Mouse (Mus musculus) gastrocnemius, postnatal 14 days (tissue): ENCODE measurements around the gene Vangl1. TPM values are rescaled to one million over a fixed set of nuclear protein-coding genes. Genes with fewer than 3 reads are reported as not detected.

ENCODE experiments used
- DNase-seq: peaks from one replicate; pipeline ENCODE4 v3.0.0; 2021; ENCODE audit warnings: mixed read lengths
- intact Hi-C: fragments of 180-260 bp; cut with DNase I; formaldehyde crosslinking; loops from one replicate; pipeline ENCODE4 v1.15.1; 2025; ENCODE audit warnings: low total_unique reads
- total RNA-seq, 2 experiments: library from RNA; stranded (reverse); gene quantifications; 2 replicates each; pipeline ENCODE4 v1.2.3; 2021

Gene Vangl1
- total RNA-seq, 2 experiments from 2014 or later, result 8.8 to 10.6 TPM

DNA sequence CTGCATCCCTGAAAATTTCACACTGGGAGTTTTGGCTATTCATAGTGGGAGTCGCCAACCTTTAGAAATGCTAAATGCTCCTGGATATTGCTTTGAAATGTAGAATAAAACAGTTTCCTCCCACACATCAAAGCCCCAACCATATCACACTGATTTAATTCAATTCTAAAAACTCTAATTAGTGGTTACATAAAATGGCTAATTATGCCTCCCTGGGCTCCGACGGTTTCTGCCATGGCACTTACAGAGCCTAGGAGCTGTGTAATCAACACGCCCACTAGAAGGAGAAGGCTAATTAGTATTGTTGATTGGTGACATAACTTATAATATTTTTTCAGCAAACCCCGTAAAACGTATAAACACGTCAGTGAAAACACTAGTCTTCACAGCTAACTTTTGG lies 1.4 kb downstream of the Vangl1 start:
- intact Hi-C loops, result no loop called here
- DNase-seq, result no peak

DNA sequence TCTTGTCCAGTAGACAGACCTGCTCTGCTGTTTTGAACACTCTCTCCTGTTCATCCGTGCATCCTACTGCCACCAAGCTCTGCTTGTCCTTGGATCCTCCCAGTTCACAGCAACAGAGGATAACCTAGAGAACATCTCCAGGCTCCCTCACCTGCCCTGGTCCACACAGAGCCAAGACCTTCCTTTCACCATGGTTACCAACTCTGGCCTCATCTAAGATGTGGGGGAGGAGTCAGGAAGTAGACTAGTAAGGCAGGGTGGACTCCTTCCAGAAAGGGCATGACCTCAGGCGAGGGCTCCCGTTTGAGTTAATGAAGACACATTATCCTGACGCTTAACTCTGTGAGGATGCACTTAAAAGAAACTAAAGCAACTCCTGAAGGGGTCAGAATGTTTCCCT lies 4.5 kb downstream of the Vangl1 start:
- intact Hi-C loops, result no loop called here
- no peak for DNase-seq

DNA sequence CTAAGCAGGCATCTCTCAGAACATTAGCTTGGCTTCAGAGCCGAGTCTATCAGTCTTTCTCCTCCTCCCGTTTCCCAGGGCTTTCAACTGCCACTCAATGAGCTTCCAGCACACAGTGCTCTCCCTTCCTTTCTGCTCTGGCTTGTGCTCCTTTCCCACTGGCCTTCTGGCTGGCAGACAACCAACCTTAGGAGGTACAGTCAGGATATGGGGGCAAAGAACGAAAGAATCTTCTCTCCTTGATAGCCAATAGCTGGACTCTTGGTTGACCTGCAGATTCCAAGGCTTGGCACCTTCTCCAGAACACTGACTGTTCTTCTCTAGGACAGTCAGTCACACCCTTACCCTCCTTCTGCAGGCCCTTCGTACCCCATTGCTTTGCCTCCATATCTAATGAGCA lies 5.3 kb downstream of the Vangl1 start:
- no peak for DNase-seq
- intact Hi-C loops, result no loop called here

DNA sequence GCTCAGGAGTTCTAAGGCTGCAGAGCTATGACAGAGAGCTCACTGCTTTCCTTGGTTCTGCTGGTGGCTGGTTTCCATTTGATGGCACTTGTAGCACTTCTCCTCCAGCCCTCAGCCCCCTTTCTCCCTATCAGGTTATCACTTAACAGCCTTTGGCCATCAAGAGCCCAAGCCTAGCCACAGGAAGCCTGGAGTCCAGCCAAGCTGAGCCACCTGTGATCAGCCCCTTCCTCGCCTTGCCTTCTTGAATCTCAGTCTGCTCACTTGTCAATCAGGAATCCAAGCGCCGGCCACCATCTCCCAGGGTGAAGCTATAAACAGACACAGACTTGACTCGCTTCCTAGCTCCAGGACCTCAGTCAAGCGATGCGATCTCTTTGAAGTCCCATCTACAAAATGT lies 6.0 kb downstream of the Vangl1 start:
- intact Hi-C loops, result no loop called here
- no peak for DNase-seq

DNA sequence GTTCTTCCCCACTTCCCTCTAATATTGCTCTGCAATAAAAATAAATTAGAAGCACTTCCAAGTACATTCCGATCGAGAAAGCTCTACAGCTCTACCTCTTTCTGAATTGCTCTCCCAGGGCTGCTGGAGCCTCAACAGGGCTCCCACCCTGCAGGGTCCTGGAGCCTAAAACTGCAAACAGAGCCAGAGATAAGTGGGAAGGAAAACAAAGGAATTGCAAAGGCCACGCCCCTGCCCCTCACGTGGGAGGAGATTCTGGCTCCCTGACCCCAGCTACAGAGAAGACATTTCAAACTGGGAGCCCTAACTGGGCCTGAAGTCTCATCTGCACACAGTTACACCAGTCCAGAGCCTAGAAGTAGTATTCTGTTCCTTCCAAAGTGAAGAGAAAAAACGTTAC lies 6.7 kb downstream of the Vangl1 start:
- intact Hi-C loops, result no loop called here
- no peak for DNase-seq

DNA sequence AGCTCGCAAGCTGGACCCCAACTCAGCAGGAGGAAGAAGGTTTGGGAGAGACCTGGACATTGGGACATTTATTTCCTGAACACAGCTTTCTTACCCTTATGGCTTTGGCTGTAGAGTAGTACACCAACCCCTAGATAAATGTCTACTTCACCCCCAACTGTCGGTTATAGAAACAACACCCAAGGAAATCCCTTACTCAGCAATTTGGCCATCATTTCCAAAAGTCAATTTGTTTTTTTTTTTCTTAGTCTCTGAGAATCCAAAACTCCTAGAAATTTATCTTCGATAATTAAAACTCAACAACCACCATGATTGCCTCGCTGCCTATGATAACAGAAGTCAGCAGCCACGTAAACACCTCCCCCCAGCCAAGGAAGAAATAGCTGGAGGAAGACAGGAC lies 7.3 kb downstream of the Vangl1 start:
- intact Hi-C loops, result no loop called here
- DNase-seq, result no peak

DNA sequence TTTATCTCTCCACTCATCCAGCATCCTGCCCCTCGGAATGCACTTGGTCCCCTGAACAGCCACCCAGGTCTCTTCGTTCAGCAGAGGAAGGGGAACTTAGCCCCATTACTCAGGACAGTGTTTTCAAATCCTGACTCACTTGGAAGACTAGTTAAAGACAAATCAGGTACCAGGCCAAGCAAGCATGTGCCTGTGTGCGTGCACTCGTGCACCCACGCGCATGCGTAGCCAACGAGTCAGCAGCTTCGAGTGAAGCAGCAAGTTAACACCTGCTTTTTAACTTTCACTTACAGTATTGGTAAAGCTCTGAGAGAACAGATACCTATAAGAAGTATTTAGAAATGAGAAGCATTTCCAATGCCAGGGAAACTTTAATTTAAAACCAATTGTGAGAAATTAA lies 8.3 kb downstream of the Vangl1 start:
- intact Hi-C loops, result no loop called here
- DNase-seq, result no peak

DNA sequence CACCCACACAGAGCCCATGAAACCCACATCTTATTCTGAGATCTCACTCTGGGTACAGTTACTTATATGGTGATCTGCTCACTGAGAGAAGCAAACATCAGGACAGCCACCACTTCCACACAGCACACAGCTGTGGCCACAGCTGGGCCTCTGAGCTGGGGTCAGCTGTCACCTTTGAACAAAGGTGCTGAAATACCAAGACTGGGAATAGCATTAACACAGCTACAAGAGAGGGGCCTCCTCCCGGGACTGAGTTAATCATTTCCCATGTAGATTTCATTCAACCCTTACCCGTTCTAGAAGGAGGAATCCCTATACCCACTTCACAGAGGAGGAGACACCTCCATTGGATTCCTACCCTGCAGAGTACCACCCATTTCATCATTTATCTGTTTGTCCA lies 8.7 kb downstream of the Vangl1 start:
- DNase-seq, result no peak
- intact Hi-C loops, result no loop called here

DNA sequence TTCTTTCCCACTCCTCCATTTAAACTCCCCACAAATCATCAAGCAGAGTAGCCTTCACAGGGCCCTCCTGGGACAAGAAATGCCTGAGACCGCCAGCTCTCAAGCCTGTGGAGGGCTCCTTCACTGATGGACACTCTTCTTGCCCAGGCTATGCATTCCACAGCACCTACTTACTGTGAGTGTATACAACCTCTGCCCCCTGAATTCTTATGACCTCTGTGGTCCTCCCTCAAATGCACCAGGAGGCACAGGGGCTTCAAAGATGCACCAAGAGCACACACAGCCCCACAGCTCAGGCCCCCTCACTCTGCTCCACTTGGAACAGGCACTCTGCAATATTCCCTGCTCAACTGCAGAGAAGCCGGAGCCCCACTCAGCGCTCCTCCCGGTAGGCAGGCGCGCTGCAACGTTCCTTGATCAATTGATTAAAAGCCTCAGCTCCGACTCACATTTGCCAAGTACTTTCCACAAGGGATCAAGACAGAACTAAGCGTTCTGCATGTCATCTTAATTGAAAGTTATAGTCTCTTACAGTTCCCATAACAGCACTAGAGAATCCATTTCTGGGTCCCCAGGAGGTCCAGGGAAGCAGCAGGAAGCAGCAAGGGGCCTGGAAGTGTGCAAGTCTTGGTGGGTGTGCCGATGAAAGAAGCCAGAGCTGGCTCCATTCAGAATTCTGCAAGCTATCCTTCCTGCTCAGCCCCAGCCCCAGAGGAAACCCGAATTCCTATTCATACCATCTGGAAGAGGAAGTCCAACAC lies 10.0 kb downstream of the Vangl1 start:
- DNase-seq, result no peak

DNA sequence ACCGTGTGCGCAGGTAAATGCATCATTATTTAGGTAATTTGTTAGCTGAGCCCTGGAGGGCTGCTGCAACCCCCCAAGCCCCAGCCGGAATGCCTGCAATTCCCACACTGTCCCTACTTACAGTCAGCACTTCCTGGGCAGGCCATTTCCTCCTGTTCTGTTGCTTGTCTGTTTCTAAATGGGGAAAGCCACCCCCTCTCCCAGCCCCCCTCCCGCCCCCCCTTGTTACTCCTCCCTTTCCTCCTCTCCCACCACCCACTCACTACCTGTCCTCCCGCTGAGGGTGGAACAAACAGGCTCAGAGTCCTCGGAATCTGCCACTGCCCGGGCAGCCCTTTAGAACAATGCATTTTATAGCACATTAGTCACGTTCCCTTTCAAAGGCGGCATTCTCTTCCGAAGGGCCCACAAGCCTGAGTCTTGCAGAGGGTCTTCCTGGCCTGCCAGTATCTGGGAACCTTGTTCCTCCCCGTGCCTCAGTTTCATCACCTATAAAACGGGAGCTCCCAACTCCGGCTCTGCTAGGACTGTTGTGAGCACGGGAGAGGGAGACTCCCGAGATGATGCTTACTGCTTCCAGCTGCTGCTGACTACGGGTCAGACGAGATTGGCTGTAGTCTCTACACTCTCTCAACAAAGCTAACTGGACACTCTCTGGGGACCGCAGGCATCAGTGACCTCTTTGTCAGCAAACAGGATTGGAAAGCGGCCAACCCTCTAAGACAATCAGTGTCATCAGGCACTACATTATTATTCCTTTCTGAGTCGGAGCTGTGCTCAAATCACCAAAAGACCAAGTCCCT lies 10.8 kb downstream of the Vangl1 start:
- intact Hi-C loops, result no loop called here
- peak; percentile 41 for DNase-seq

More for the DNA sequence above, 10.0 kb downstream of the Vangl1 start:
- intact Hi-C loops, result no loop called here

DNA sequence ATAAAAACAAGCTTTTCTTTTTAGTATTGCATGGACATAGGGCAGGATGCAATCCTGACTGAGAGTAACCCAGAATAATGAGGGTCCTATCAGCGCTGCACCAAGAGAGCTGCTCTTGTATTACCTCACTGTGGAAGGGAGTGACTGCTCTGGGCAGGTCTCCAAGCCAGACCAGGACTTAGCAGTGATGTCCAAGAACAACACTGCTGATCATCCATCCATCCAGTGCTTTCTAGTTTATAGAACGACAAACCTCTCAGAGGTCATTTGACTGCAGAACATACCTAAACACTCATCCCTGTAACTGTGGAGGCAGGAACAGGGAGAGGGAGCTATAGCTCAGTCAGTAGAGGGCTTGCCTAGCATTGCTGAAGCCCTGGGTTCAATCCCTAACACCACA lies 11.9 kb downstream of the Vangl1 start:
- peak; percentile 46 for DNase-seq
- intact Hi-C loops, result no loop called here

DNA sequence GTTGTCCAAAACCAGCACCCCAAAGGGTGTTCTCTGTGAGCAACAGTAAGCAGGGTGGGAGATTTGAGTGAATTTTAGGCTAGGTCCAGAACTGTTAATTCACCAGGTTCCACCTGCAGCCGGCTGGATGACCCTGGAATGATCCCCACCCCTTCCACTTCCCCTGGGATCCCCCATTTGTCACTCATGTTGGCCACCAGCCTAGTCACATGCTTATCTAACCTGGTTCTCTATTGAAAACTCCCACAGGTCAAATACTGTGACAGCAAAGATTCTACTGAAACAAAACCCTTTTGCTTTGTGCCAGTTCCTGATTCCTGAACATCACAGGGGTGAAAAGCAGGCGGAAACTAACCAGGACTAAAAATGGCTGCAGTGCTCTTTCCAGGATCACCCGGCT lies 12.9 kb downstream of the Vangl1 start:
- no peak for DNase-seq
- intact Hi-C loops, result no loop called here

DNA sequence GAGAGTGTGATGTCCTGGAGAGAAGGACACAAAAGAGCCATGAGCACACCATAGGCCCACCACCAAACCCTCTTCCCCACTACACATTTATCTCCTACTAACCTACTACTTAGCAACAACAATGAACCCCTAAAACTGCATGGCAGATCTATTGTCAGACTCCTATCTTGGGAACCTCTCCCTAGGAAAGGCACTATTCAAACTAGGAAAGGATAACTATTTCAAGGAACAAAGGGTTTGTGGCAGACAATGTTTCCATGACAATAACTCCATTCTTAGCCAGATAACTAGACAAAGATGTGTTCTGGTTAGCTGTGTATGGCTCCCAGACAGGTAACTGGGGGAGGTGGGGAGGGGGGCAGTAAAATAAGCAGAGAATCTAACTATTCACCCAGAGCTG lies 13.9 kb downstream of the Vangl1 start:
- intact Hi-C loops, result no loop called here
- DNase-seq, result no peak

DNA sequence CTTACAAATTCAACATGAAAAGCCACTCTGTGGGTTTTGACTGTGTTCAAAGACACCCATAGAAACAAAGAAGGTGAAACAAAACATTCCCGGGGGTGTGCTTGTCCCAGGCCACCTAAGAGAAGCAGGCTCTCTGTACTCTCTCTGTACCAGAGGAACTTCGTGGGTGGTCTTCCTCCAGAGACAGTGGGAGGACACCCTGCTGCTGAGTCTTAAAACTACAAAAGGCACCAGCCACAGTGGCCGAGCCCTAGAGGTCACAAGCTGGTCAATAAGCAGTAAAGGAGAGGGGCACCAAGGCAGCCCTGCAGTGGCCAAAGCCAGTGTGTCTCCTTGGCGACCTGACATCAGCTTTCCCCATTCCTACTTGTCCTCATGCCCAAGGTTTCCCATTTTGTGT lies 14.5 kb downstream of the Vangl1 start:
- DNase-seq, result no peak
- intact Hi-C loops, result no loop called here

DNA sequence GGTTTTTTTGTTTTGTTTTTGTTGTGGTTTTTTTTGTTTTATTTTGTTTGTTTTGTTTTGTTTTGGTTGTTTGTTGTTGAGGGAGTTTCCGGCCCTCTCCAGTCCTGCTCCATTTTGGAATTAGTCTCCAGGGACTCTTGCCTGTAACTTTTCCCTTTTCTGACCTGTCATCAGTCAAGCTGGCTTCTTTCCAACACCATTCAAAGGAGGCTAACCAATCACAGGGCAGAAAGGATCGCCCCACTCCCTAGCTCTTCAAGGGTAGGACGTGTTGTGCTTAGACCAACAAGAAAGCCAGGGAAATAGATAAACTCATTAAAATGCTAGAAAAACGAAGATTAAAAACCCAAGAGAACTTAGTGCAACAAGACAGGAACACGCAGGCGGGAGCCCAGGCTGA lies 15.5 kb downstream of the Vangl1 start:
- DNase-seq, result no peak
- intact Hi-C loops, result no loop called here

DNA sequence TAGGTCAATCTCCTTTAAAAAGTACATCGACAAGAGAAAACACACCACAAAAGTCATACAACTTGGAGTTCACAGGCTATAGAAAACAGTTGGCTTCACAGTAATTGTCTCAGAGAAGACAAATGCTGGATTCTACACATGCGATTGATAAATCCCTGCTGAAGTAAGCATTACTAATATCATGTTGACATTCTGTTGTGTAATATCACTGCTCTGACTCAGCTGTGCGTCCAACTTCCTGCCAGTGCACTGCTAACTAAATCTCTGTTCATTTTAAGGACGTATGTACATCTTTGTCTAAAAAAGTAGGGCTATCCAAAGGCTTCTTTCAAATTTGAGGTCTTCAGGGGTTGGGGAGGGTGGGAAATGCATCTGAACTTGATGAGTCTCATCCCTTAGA lies 17.1 kb downstream of the Vangl1 start:
- DNase-seq, result no peak
- intact Hi-C loops, result no loop called here

DNA sequence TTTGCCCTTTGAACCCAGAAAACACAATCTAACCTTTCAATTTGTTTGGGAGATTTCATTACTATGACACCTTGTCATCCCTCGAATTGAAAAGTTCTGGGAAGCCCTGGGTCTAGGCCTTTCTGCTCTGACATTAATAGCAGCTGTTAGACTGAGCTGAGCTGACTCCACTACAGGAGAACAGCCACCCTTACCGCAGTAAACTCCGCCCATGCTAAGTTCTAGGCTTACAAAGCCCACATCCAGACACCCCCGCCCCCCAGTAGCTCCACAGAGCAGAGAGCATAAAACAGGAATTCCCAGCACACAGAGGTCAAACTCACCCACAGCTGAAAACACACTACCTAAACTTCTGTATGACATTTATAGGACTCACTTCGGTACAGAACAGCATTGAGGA lies 19.8 kb downstream of the Vangl1 start:
- no peak for DNase-seq
- intact Hi-C loops, result no loop called here

DNA sequence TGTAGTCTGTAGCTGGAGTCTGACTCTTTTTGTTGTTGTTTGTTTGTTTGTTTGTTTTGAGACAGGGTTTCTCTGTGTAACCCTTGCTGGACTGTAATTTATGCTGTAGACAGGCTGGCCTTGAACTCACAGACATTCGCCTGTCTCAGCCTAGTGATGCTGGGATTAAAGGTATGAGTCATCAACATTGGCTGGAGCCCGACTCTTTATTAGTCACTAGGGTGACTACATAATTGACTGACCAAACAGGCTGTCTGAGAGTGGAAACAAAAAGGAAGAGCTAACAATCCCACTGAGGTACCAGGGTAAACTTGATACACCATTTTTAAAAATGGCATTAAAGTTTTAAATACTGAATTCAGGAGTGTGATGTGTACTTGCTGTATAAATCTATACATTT lies 21.9 kb downstream of the Vangl1 start:
- intact Hi-C loops, result no loop called here
- no peak for DNase-seq

DNA sequence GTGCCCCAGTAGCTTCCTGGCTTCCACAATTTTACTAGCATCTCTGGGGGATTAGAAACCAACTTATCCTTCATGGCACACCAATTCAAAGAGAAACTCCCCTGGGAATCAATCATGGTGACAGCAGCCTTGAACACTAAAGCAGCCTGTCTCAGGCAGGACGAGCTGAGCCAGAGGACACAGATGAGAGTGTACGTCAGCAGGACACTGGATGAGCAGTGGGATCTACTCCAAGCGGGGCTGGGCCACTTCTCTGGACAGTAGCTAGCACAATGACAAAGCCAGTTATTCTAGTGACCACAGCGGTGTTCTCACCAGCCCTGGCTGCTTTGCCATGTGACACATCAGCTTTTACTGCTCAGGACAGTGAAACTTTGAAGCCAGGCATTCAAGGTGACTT lies 23.3 kb downstream of the Vangl1 start:
- intact Hi-C loops, result no loop called here
- no peak for DNase-seq

DNA sequence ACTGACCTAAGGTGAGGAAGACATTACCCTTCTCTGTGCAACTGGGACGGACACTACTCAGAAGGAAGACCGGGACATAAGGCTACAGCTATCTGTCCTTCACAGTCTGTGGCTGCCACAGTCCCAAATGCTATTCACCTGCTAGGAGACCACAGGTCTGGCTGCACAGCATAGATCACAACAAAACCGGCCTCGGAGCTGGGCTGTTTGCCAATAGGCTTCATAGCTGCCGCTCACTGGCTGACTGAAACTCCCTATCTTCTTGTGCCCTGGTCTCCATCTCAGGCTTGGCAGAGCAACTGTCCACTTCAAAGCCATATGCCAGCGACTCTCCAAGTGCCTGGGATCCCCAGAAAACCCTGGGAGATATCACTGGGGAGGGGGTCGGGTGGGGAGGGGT lies 23.7 kb downstream of the Vangl1 start:
- intact Hi-C loops, result no loop called here

DNA sequence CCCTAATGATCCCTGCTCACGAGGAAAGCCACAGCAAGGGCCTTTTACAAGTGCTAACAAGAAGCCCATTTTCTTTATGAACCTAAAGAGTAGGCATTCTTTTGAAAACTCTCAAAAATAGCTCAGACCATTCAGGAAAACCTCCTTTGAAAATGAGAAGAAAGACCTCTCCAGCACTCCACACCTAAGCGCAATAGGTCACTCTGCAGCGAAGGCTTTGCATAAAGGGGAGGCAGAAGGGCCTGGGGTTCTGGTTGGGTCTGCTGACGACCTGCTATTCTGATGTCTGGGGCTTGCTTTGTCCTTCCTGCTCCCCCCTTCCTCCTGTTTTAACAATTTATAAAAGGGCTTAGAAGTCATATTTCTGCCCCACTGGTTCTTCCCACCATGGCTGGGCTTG lies 24.6 kb downstream of the Vangl1 start:
- no peak for DNase-seq
- intact Hi-C loops, result no loop called here

More for the DNA sequence above, 23.7 kb downstream of the Vangl1 start:
- DNase-seq, result no peak
